Mouse (Mus musculus) heart, embryonic 11.5 days (tissue): ENCODE results near the gene Olfr419. TPM values are rescaled to one million over a fixed set of nuclear protein-coding genes. Genes with fewer than 3 reads are reported as not detected.
A peak's percentile ranks its signal among the peaks of the same experiment; 100 is the strongest.

Experiments used
- ATAC-seq: fragments of 200-750 bp; cut with Nextera tagmentation; replicated peaks from 2 replicates; pipeline ENCODE4 v1.8.0; 2017; ENCODE audit warnings: moderate library complexity; ENCODE audit not compliant: insufficient number of reproducible peaks, low FRiP score, low TSS enrichment
- H3K27ac ChIP-seq: fragments of 300-500 bp; sonication (generic); 2 replicates; pipeline ENCODE4 v1.5.1; 2014; ENCODE audit warnings: mild to moderate bottlenecking, low read depth, low read length
- H3K27me3 ChIP-seq: fragments of 300-500 bp; sonication (generic); 2 replicates; pipeline ENCODE4 v1.6.1; 2014; ENCODE audit warnings: mild to moderate bottlenecking, low read length, mixed read lengths; ENCODE audit not compliant: control insufficient read depth, insufficient read depth
- H3K36me3 ChIP-seq: fragments of 300-500 bp; sonication (generic); 2 replicates; pipeline ENCODE4 v1.6.1; 2014; ENCODE audit warnings: mild to moderate bottlenecking, low read length, moderate library complexity, mixed read lengths; ENCODE audit not compliant: control insufficient read depth, insufficient read depth
- H3K4me1 ChIP-seq: fragments of 300-500 bp; sonication (generic); 2 replicates; pipeline ENCODE4 v1.6.1; 2014; ENCODE audit warnings: low read length; ENCODE audit not compliant: control insufficient read depth, insufficient read depth
- H3K4me2 ChIP-seq: fragments of 300-500 bp; sonication (generic); 2 replicates; pipeline ENCODE4 v1.6.1; 2014; ENCODE audit warnings: mild to moderate bottlenecking, moderate library complexity
- H3K4me3 ChIP-seq: fragments of 300-500 bp; sonication (generic); 2 replicates; pipeline ENCODE4 v1.5.1; 2014; ENCODE audit warnings: low read depth, low read length
- H3K9ac ChIP-seq: fragments of 300-500 bp; sonication (generic); 2 replicates; pipeline ENCODE4 v1.6.1; 2014; ENCODE audit warnings: mild to moderate bottlenecking, low read depth, low read length, moderate library complexity
- H3K9me3 ChIP-seq: fragments of 300-500 bp; sonication (generic); replicated peaks from 2 replicates; pipeline ENCODE4 v1.6.1; 2016; ENCODE audit warnings: low read length; ENCODE audit not compliant: control insufficient read depth
- WGBS: fragments of 180-500 bp; shearing (Covaris S2); extraction: QIAGEN DNeasy Blood & Tissue Kit; methylation state at CpG from one replicate; pipeline ENCODE4 v1.1.7; 2014; ENCODE audit not compliant: insufficient replicate concordance; 5-methylcytosine and 5-hydroxymethylcytosine counted together
- polyA plus RNA-seq: library from polyadenylated mRNA; unstranded; fragments of >200 nt; fragmentation: Nextera tagmentation; extraction: Ambion mirVana; gene quantifications from 2 replicates; pipeline ENCODE4 v1.2.1, GENCODE M21; 2014

Gene Olfr419
- 0.18 TPM in 1 of 2 replicates, not detected in the other for polyA plus RNA-seq

- Histone ChIP-seq H3K36me3 (no peaks in the 10 kb centered on the region), H3K4me1 (no peaks in the 10 kb centered on the region), H3K4me2 (no peak within 1 kb of the TSS), H3K9ac (no peak within 1 kb of the TSS), H3K4me3 (no peak within 1 kb of the TSS), H3K9me3 (no peaks in the 10 kb centered on the region), H3K27ac (no peak within 1 kb of the TSS), H3K27me3 (no peaks in the 10 kb centered on the region)
- ATAC-seq = no peak
- 76% methylated on average over 3 of the region's 3 CpGs for WGBS
Observed at GRCm38 (mm10) chr1:174251961-174252360, at the start of gene Olfr419. Gene Olfr419, minus strand, starts transcription at chr1:174252061.

DNA sequence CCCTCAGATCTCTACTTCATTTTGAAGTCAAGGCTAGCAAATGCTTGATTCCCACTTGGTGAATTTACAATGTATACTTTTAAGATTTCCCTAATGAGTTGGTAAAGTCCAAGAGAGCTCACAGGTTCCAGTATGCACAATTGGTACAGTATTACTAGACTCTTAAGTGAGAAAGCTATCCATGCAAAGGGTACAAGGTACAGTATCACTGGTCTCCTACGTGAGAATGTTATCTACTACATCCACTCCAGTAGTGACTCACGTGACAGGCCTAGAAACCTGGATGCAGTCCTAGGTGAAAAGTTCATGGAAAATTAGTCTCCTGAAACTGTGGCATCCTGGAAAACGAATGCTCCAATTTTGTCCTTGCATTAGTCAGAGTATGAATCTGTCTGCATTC lies 18.8 kb upstream of the Olfr419 start:
- H3K4me2 ChIP-seq = no peak overlapping the region
- 61% methylated on average over 3 of the region's 3 CpGs for WGBS
- no peaks in the 10 kb centered on the region for H3K27me3 ChIP-seq
- H3K9me3 ChIP-seq = no peaks in the 10 kb centered on the region
- H3K27ac ChIP-seq = no peak overlapping the region
- H3K36me3 ChIP-seq = no peaks in the 10 kb centered on the region
- no peaks in the 10 kb centered on the region for H3K4me1 ChIP-seq
- H3K9ac ChIP-seq = no peak overlapping the region
- no peak for ATAC-seq
- H3K4me3 ChIP-seq = no peak overlapping the region

GRCm38 (mm10) chr1:174269162-174269561 lies 17.3 kb upstream of the Olfr419 start:
- H3K9ac ChIP-seq = no peak overlapping the region
- 58% methylated on average over 4 of the region's 4 CpGs for WGBS
- no peak overlapping the region for H3K27ac ChIP-seq
- no peak for ATAC-seq
- no peaks in the 10 kb centered on the region for H3K27me3 ChIP-seq
- no peak overlapping the region for H3K4me3 ChIP-seq
- H3K4me1 ChIP-seq = no peaks in the 10 kb centered on the region
- no peak overlapping the region for H3K4me2 ChIP-seq
- no peaks in the 10 kb centered on the region for H3K9me3 ChIP-seq
- no peaks in the 10 kb centered on the region for H3K36me3 ChIP-seq

- 73% methylated on average over 4 of the region's 4 CpGs for WGBS
Observed at GRCm38 (mm10) chr1:174267816-174268215, 16.0 kb upstream of the Olfr419 start.

DNA sequence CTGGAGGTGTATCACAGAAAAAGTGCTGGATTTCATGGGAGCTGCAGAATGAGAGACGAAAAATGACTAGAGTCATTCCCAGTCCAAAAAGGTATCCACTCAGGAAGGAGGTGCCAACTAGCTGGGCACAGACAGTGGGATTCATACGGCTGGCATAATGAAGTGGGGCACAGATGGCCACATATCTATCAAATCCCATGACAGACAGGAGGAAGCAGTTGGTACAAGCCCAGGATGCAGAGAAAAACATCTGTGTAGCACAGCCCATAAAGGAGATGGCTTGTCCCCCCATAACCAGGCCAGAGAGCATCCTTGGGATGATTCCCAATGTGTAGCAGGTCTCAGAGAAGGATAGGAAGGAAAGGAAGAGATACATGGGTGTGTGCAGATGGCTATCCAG lies 1.5 kb downstream of the Olfr419 start:
- no peak overlapping the region for H3K27ac ChIP-seq
- no peaks in the 10 kb centered on the region for H3K36me3 ChIP-seq
- H3K9ac ChIP-seq = no peak overlapping the region
- H3K4me3 ChIP-seq = no peak overlapping the region
- no peak overlapping the region for H3K4me2 ChIP-seq
- no peak for ATAC-seq
- H3K27me3 ChIP-seq = no peaks in the 10 kb centered on the region
- no peaks in the 10 kb centered on the region for H3K9me3 ChIP-seq
- 86% methylated on average over 2 of the region's 2 CpGs for WGBS
- no peaks in the 10 kb centered on the region for H3K4me1 ChIP-seq

More at GRCm38 (mm10) chr1:174267816-174268215, 16.0 kb upstream of the Olfr419 start:
- H3K9ac ChIP-seq = no peak overlapping the region
- no peaks in the 10 kb centered on the region for H3K27me3 ChIP-seq
- no peak overlapping the region for H3K4me3 ChIP-seq
- H3K4me2 ChIP-seq = no peak overlapping the region
- H3K4me1 ChIP-seq = no peaks in the 10 kb centered on the region
- no peak overlapping the region for H3K27ac ChIP-seq
- no peaks in the 10 kb centered on the region for H3K9me3 ChIP-seq
- no peaks in the 10 kb centered on the region for H3K36me3 ChIP-seq
- no peak for ATAC-seq

GRCm38 (mm10) chr1:174247170-174247569 lies 4.7 kb downstream of the Olfr419 start:
- no peak overlapping the region for H3K4me3 ChIP-seq
- H3K27me3 ChIP-seq = no peaks in the 10 kb centered on the region
- no peak for ATAC-seq
- H3K9ac ChIP-seq = no peak overlapping the region
- no peak overlapping the region for H3K27ac ChIP-seq
- H3K4me2 ChIP-seq = no peak overlapping the region
- H3K4me1 ChIP-seq = no peaks in the 10 kb centered on the region
- 90% methylated on average over 6 of the region's 6 CpGs for WGBS
- H3K9me3 ChIP-seq = no peaks in the 10 kb centered on the region
- H3K36me3 ChIP-seq = no peaks in the 10 kb centered on the region

GRCm38 (mm10) chr1:174246080-174246479 lies 5.8 kb downstream of the Olfr419 start:
- ATAC-seq = peak; percentile 69; the same call in 1 of the 2 replicates
- no peaks in the 10 kb centered on the region for H3K4me1 ChIP-seq

GRCm38 (mm10) chr1:174244621-174245020 lies 7.2 kb downstream of the Olfr419 start:
- Histone ChIP-seq H3K4me1 (no peaks in the 10 kb centered on the region), H3K27me3 (no peaks in the 10 kb centered on the region), H3K27ac (no peak overlapping the region), H3K4me3 (no peak overlapping the region), H3K36me3 (no peaks in the 10 kb centered on the region), H3K9me3 (no peaks in the 10 kb centered on the region), H3K4me2 (no peak overlapping the region), H3K9ac (no peak overlapping the region)
- 88% methylated on average over 2 of the region's 2 CpGs for WGBS
- ATAC-seq = no peak

More at GRCm38 (mm10) chr1:174246080-174246479, 5.8 kb downstream of the Olfr419 start:
- Histone ChIP-seq H3K9ac (no peak overlapping the region), H3K27me3 (no peaks in the 10 kb centered on the region), H3K36me3 (no peaks in the 10 kb centered on the region), H3K4me2 (no peak overlapping the region), H3K9me3 (no peaks in the 10 kb centered on the region), H3K27ac (no peak overlapping the region), H3K4me3 (no peak overlapping the region)
- 72% methylated on average over 1 of the region's 1 CpGs for WGBS

DNA sequence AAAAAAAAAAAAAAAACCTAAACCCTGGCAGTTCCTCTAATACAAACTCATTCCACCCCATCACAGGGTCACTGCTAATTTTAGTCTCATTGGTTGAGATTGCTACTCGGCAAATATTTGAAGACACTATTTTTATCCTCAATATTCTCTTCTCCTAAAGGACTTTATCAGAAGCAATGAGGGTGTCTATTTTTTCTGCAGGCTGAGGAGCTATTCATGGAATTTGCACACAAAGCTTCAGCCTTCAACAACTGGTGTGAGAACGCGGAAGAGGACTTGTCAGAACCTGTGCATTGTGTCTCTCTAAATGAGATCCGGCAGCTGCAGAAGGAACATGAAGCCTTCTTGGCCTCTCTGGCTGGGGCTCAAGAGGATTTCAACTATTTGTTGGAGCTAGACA lies 11.9 kb downstream of the Olfr419 start:
- no peak overlapping the region for H3K4me3 ChIP-seq
- H3K9me3 ChIP-seq = no peaks in the 10 kb centered on the region
- H3K4me1 ChIP-seq = no peaks in the 10 kb centered on the region
- H3K27ac ChIP-seq = 0 out of 2 replicates have a peak overlapping the region, but pooled peaks have one; percentile 23
- 56% methylated on average over 4 of the region's 4 CpGs for WGBS
- H3K27me3 ChIP-seq = no peaks in the 10 kb centered on the region
- ATAC-seq = 0 out of 2 replicates have a peak, but pooled peaks have one; percentile 26
- H3K9ac ChIP-seq = no peak overlapping the region
- 0 out of 2 replicates have a peak overlapping the region, but pooled peaks have one; percentile 14 for H3K4me2 ChIP-seq
- H3K36me3 ChIP-seq = no peaks in the 10 kb centered on the region
